Mouse (Mus musculus) thymus, adult 2 months (tissue): ENCODE measurements at regions not wholly inside any gene's neighbourhood (a gene's known extent, or its start where the extent isn't known, plus 50 kb on each side); places are given as distances from the start of the nearest gene placed in this dataset.

Experiments used
- CTCF ChIP-seq: fragments of 200-500 bp; IDR thresholded peaks from 2 replicates; pipeline ENCODE4 v1.5.1; 2012; ENCODE audit warnings: mild to moderate bottlenecking, control low read depth, low read length, moderate library complexity, borderline replicate concordance; ENCODE audit not compliant: control insufficient read depth, poor library complexity, insufficient read depth; ENCODE audit errors: extremely low read depth
- POLR2A ChIP-seq: fragments of 200-500 bp; IDR thresholded peaks from 2 replicates; pipeline ENCODE4 v1.6.1; 2012; ENCODE audit warnings: mild to moderate bottlenecking, low read length, control low read depth, moderate library complexity; ENCODE audit not compliant: control insufficient read depth, poor library complexity, insufficient read depth; ENCODE audit errors: extremely low read depth

DNA sequence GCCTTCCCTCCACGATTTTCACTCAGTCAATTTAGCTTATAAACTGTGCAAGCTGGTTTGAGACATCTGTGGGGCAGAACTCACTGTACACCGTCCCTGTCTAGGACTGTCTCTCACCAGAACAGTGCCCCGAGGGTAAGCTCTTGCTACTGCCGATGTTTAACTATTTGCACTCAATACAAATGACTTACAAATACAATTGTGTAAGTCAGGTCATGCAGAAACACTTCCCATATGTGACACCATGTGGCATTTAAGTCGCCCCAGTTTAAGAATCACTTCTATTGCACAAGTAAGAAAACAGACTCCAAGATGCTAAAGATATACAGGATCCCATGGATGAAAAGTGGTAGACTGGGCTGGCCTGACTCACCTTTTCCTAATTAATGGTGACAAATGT, 195.6 kb downstream of the Cog6 start:
- no peak for TF ChIP-seq CTCF
- TF ChIP-seq POLR2A: no peak
